Mouse (Mus musculus) spleen, embryonic (tissue): ENCODE measurements around the gene Gm10721.
"Not testable (repeated sequence)": the region's sequence is repeated elsewhere in the genome, so short reads cannot be mapped to it uniquely, and the experiment has no call there.

Experiments
- CTCF ChIA-PET: fragments of 350-600 bp; sonication (Branson Sonifier 250); formaldehyde crosslinking; loops from one replicate; lab custom pipeline; 2022; lab: Charles Lee

Gene Gm10721

DNA sequence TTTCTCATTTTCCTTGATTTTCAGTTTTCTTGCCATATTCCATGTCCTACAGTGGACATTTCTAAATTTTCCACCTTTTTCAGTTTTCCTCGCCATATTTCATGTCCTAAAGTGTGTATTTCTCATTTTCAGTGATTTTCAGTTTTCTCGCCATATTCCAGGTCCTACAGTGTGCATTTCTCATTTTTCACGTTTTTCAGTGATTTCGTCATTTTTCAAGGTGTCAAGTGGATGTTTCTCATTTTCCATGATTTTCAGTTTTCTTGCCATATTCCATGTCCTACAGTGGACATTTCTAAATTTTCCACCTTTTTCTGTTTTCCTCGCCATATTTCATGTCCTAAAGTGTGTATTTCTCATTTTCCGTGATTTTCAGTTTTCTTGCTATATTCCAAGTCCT is 12.7 kb downstream of the Gm10721 start:
- CTCF ChIA-PET: not testable (repeated sequence)

DNA sequence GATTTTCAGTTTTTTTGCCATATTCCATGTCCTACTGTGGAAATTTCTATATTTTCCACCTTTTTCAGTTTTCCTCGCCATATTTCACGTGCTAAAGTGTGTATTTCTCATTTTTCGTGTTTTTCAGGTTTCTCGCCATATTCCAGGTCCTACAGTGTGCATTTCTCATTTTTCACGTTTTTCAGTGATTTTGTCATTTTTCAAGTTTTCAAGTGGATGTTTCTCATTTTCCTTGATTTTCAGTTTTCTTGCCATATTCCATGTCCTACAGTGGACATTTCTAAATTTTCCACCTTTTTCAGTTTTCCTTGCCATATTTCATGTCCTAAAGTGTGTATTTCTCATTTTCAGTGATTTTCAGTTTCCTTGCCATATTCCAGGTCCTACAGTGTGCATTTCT is 13.2 kb downstream of the Gm10721 start:
- CTCF ChIA-PET: not testable (repeated sequence)

DNA sequence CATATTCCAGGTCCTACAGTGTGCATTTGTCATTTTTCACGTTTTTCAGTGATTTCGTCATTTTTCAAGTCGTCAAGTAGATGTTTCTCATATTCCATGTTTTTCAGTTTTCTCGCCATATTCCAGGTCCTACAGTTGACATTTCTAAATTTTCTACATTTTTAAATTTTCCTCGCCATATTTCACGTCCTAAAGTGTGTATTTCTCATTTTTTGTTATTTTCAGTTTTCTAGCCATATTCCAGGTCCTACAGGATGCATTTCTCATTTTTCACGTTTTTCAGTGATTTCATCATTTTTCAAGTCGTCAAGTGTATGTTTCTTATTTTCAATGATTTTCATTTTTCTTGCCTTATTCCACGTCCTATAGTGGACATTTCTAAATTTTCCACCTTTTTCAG is 13.8 kb downstream of the Gm10721 start:
- CTCF ChIA-PET: not testable (repeated sequence)

DNA sequence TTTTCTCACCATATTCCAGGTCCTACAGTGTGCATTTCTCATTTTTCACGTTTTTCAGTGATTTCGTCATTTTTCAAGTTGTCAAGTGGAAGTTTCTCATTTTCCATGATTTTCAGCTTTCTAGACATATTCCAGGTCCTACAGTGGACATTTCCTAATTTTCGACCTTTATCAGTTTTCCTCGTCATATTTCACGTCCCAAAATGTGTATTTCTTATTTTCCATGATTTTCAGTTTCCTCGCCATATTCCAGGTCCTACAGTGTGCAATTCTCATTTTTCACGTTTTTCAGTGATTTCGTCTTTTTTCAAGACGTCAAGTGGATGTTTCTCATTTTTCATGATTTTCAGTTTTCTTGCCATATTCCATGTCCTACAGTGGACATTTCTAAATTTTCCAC is 14.3 kb downstream of the Gm10721 start:
- CTCF ChIA-PET: not testable (repeated sequence)

DNA sequence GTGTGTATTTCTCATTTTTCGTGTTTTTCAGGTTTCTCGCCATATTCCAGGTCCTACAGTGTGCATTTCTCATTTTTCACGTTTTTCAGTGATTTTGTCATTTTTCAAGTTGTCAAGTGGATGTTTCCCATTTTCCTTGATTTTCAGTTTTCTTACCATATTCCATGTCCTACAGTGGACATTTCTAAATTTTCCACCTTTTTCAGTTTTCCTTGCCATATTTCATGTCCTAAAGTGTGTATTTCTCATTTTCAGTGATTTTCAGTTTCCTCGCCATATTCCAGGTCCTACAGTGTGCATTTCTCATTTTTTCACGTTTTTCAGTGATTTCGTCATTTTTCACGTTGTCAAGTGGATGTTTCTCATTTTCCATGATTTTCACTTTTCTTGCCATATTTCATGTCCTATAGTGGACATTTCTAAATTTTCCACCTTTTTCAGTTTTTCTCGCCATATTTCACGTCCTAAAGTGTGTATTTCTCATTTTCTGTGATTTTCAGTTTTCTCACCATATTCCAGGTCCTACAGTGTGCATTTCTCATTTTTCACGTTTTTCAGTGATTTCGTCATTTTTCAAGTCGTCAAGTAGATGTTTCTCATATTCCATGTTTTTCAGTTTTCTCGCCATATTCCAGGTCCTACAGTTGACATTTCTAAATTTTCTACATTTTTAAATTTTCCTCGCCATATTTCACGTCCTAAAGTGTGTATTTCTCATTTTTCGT is 16.5 kb downstream of the Gm10721 start:
- CTCF ChIA-PET: not testable (repeated sequence)

DNA sequence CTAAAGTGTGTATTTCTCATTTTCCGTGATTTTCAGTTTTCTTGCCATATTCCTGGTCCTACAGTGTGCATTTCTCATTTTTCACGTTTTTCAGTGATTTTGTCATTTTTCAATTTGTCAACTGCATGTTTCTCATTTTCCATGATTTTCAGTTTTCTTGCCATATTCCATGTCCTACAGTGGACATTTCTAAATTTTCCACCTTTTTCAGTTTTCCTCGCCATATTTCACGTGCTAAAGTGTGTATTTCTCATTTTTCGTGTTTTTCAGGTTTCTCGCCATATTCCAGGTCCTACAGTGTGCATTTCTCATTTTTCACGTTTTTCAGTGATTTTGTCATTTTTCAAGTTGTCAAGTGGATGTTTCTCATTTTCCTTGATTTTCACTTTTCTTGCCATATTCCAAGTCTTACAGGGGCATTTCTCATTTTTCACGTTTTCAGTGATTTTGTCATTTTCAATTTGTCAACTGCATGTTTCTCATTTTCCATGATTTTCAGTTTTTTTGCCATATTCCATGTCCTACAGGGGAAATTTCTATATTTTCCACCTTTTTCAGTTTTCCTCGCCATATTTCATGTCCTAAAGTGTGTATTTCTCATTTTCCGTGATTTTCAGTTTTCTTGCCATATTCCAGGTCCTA is 17.9 kb downstream of the Gm10721 start:
- CTCF ChIA-PET: not testable (repeated sequence)

DNA sequence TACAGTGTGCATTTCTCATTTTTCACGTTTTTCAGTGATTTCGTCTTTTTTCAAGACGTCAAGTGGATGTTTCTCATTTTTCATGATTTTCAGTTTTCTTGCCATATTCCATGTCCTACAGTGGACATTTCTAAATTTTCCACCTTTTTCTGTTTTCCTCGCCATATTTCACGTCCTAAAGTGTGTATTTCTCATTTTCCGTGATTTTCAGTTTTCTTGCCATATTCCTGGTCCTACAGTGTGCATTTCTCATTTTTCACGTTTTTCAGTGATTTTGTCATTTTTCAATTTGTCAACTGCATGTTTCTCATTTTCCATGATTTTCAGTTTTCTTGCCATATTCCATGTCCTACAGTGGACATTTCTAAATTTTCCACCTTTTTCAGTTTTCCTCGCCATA is 21.4 kb downstream of the Gm10721 start, which contains the start of gene Gm17535:
Gene Gm17535 (plus strand): TSS at position 301 of the 400 bp plus-strand sequence.
- CTCF ChIA-PET: not testable (repeated sequence)

DNA sequence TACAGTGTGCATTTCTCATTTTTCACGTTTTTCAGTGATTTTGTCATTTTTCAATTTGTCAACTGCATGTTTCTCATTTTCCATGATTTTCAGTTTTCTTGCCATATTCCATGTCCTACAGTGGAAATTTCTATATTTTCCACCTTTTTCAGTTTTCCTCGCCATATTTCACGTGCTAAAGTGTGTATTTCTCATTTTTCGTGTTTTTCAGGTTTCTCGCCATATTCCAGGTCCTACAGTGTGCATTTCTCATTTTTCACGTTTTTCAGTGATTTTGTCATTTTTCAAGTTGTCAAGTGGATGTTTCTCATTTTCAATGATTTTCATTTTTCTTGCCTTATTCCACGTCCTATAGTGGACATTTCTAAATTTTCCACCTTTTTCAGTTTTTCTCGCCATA is 23.6 kb downstream of the Gm10721 start, which contains the start of gene Gm10715:
Gene Gm10715 (plus strand): TSS at position 301 of the 400 bp plus-strand sequence.
- CTCF ChIA-PET: not testable (repeated sequence)

DNA sequence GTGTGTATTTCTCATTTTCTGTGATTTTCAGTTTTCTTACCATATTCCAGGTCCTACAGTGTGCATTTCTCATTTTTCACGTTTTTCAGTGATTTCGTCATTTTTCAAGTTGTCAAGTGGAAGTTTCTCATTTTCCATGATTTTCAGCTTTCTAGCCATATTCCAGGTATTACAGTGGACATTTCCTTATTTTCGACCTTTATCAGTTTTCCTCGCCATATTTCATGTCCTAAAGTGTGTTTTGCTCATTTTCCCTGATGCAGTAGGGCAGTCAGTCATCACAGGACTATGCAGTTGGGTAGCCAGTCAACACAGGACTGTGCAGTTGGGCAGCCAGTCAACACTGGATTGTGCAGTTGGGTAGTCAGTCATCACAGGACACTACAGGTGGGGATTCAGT is 25.2 kb downstream of the Gm10721 start:
- CTCF ChIA-PET: not testable (repeated sequence)
